Mouse (Mus musculus) layer of hippocampus, adult 18-20 months (tissue): ENCODE data around the gene Fitm2. TPM values are rescaled to one million over a fixed set of nuclear protein-coding genes. Genes with fewer than 3 reads are reported as not detected.
A peak's percentile ranks its signal among the peaks of the same experiment; 100 is the strongest.

ENCODE experiments used
- DNase-seq, 2 experiments: peaks; one replicate each; pipeline ENCODE4 v3.0.0; 2022; ENCODE audit warnings: low spot score in 2 of 2
- long read RNA-seq: library from polyadenylated mRNA; stranded (forward); transcript quantifications from one replicate; pipeline ENCODE4 v2.0.0, GENCODE M21; 2021
- total RNA-seq, 2 experiments: library from RNA; stranded (reverse); gene quantifications; 2 replicates each; pipeline ENCODE4 v1.2.3; 2021

Gene Fitm2
- 10 to 100 TPM; 20.1 to 21.9 TPM for total RNA-seq
- long read RNA-seq, transcript Fitm2-201 (2 exons, 3,967 nt) = major isoform, 10 of 33 reads
- long read RNA-seq, partial matches to known transcripts = 3 of 33 reads
- long read RNA-seq, other reads (novel, unspliced or antisense) = 20 of 33 reads

DNA sequence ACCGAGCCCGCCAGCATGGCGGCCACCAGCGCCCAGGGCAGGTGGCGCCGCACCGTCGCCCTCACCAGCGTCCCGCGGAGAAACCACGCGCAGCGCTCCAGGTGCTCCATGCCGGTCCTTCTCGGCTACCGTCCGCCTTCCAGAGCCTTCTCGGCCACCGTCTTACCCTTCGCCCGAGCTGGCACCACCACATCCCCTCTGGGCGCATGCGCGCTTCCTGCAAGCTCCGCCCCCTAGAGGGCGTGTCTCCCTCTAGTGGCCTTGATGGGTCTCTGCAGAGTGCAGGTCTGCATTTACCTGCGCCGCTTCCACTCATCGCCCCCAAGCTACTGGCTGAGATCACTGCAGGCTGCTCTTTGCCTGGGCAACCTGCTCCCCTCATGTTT lies at the start of gene Fitm2:
Gene Fitm2 (minus strand): TSS at position 164 of the 386 bp plus-strand sequence.
- peak; percentile 93 to 98 for DNase-seq

DNA sequence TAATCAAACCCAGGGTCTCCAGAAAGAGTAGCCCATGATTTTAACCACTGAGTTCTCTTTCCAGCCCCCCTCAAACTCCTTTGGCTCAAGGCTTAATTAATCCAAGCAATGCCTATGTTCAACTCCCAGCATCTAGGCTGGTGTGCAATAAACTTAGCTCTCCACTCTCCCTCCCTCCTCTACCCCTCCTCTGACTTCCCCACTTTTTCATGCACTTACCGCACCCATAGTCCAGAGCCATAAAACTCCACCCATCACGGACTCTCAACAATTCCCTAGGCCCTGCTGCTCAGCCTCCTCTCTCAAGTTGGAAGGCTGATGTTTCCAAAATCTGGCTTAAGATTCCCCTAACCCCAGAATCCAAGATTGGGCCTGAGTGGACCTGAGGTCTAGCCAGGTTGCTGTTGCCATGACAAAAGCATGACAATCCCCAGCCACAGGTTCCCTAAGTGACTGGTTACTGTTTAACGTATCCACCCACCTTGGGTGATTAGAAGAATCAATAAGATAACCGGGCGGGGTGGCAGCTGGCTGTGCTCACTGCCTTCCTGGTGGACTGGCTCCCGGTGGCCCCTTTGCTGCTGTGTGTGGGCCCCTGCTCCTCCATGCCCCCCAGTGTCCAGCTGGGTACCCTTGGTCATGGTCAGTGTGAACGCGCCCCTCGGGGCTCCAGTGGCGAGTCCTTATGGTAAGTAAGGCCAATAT lies 34.0 kb upstream of the Fitm2 start, which contains the start of gene Hnf4a:
Gene Hnf4a (plus strand): TSS at position 509 of the 705 bp plus-strand sequence.
- no peak for DNase-seq

DNA sequence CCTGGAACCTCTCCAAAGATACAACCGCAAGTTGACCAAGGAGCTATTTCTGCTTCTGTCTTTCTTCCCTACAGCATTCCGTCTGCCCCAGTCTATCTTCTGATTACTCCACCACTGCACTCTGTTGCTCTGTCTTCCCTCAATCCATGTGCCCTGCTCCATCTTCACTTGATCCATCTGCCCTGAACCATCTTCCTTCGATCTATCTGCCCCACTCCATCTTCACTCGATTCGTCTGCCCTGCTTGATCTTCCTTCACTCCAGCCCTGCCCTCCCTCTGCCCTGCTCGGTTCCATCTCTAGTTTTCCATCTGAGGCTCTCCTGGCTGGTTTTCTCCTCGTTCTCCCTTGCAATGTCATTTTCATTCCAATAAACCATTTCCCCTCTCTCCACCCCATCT lies 30.8 kb upstream of the Fitm2 start:
- DNase-seq = no peak

- no peak for DNase-seq
Observed at GRCm38 (mm10) chr2:163502219-163502618, 29.8 kb upstream of the Fitm2 start.

DNA sequence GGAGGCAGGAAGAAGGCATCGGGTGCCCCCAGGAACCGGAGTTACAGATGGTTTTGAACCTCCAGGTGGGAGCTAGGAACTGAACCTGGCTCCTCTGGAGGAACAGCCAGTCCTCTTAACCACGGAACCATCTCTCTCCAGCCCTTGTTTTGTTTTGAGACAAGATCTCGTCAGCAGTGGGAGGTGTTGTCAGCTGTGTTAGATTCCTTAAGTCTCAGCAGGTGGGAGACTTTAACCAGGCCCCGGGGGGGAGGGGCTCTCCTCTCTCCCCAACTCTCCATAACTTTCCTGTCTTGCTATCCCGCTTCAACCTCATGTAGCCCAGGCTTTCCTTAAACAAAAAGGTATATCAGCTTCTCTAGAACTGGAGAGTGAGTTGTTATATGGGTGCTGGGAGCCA lies 22.0 kb upstream of the Fitm2 start:
- DNase-seq = no peak

DNA sequence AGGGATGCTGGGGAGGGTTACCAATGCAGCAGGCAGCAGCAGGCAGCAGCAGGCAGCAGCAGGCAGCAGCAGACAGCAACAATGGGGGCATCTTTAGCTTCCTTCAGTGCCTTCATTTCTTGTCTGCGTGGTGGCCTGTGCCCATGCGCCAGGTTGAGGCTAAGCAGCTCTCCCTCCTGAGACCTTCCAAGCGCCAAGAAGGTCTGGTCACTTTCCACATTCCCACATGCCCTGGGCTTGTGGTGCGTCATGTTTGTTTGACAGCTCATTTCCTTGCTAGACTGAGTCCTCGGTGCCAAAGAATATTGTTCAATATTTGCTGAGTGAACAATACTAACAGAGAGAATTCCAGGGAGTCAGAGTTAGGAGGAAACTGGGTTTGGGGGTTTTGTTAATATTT lies 21.5 kb upstream of the Fitm2 start:
- no peak for DNase-seq

GRCm38 (mm10) chr2:163493031-163493430 lies 20.6 kb upstream of the Fitm2 start:
- no peak for DNase-seq

DNA sequence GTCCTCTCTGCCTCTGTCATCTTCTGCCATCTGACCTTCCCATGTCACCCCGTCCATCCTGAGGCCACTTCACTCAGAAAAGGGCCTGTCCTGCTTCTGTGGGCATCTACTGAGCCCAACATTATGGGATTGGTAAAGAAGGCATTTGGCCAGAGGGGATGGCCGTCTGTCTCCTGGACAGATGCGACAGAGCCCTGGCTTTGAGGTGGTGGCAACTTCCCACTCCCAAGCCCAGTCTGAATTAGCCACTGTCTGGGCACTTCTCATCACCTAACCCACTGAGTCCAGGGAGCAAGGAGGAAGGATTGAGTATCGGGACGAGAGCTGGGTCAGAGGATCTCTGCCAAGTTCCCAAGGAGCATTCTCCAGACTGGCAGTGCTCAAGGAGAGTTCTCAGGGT lies 19.6 kb upstream of the Fitm2 start, which contains the start of gene R3hdml:
Gene R3hdml (plus strand): TSS at position 301 of the 400 bp plus-strand sequence.
- no peak for DNase-seq

- no peak for DNase-seq
Observed at GRCm38 (mm10) chr2:163491351-163491750, 18.9 kb upstream of the Fitm2 start.

DNA sequence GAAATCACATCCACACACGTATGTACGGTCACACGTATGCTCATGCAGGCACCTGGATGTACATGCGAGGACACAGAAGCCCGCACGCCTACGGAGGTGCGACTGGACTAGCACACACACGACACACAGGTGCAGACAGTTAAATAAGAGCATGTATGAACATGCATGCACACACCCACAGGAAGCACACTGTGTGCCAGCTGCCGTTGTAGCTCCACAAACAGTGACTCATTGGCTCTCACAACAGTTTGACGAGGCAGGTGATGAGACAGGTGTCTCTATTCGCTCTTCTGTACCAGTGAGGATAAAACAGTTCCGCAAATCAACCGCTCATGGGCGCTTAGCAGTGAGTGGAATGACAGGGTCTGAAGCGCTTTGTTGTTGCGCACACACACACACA lies 18.2 kb upstream of the Fitm2 start:
- no peak for DNase-seq

DNA sequence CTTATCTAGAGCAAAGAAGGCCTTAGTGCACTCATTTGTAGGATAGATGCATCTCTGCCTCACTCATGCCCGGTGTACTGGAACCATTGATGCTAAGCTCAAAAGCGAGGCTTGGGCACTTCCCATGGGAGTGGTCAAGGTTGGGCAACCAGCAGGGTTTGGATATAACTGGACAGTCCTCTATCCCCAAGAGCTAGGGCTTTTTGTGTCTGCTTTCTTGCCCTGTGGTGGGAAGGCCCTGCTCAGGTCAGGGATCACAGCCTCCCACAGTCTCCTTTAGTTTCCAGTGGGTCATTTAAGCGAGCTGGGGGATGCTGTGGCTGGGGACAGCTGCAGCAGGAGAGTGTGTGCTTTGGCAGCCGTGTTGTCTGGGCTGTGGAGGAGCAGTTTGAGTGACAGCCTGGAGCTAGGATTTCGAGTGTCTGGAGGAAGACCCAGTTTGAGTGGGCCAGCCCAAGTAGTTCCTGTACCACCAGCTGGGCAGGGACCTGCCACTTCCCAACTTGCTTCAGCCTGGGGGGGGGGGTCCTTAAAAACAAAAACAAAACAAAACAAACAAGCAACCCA lies 17.4 kb upstream of the Fitm2 start:
- DNase-seq = no peak

DNA sequence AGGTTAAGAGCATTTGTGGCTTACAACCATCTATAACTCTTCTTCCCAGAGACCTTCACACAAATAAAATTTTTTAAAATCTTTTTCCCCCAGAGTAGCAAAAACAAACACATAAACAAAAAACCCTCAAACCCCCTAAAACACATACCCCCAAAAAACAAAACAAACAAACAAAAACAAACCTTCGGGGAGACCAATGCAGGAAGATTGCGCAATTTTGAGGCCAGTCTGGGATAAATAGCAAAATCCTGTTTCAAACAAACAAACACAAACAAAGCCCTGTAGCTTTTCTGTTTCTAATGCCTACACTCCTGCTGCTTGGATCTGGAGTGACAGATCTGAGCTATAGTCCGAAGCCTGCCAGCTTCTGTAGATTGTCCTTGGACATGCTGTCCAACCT lies 14.9 kb upstream of the Fitm2 start:
- DNase-seq = no peak

DNA sequence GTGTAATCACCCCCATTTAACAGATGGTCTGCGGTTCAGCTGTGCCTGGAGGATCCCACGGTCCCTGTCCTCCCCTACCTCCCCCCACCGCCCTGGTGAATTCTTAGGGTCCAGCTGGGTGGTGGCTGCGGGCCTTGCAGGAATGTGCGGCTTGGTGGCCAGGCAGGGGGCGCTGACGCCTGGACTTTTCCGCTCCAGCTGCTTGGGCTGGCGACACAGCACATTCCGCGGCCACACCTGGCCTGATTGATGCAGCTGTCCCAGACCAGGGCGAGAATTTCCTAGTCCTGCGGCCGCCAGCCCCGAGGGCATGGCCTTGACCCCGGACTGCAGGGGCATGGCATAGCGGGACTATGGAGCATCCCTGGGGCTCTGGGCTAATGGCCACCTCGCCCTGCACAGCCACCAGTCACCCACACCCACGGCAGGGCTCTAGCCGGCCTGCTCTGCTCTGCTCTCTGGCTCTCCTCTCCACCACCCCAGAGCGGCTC lies 9.2 kb upstream of the Fitm2 start:
- DNase-seq = peak in 1 of 2 experiments; percentile 36

GRCm38 (mm10) chr2:163480191-163480825 lies 7.9 kb upstream of the Fitm2 start:
- no peak for DNase-seq

- no peak for DNase-seq
Observed at GRCm38 (mm10) chr2:163471710-163472465, 541 bp downstream of the Fitm2 start.

DNA sequence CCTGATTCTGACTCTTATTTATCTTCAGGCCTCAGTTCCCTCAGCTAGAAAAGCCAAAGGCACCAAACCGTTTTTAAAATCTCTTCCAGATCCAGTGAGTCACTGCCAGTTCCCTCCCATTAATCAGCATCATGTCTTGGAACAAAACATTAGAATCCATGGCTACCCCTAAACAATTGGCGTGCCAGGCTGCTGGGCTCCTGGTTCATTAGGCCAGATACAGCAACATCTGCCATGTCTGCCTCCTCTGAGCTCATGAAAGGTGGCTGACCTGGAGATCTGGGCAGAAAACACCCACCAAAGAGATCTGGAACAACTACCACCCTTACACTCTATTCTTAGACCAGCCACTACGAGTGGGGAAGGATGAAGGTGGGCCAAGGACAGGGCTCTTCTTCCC lies 1.3 kb downstream of the Fitm2 start:
- DNase-seq = no peak

DNA sequence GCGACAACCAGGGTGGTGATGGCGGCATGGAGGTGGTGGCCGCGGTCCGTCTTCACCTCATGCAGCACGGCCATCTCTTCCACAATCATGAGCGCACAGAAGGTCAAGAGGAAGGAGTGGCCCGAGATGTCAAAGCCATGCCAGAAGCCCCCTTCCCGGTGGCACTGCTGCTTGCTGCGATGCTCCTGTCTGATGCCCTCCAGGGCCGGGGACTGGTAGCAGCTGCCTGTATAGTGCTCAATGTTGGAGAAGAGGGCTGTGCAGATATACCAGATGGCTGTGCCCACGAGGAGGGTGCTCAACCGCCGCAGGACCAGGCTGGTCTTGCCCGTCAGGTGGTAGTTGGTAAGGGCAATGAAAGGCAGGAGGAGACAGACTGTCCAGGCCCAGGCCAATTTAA lies 2.7 kb downstream of the Fitm2 start:
- DNase-seq = no peak

GRCm38 (mm10) chr2:163468866-163469265 lies 3.6 kb downstream of the Fitm2 start:
- no peak for DNase-seq

DNA sequence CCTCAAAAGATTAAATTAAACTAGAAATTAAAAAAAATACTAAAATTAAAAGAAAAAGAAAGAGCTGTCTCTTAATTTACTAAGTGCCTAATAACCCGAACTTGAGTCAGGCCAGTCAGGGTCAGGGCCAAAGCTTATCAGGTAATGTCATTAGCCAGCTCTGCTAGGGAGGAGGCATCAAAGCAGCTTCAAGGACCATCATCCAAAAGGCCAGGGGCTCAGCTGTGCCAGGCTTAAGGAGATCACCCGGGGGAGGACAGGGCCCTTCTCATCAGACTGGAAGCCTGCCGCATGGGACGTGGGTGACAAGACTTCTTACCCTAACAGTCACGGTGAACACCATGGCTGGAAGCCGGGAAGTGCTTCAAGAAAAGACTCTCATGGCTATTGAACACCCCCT lies 4.8 kb downstream of the Fitm2 start:
- DNase-seq = no peak

GRCm38 (mm10) chr2:163466771-163467170 lies 5.7 kb downstream of the Fitm2 start:
- no peak for DNase-seq

- DNase-seq = no peak
Observed at GRCm38 (mm10) chr2:163464562-163464961, 7.9 kb downstream of the Fitm2 start.
